Mouse (Mus musculus): ENCODE results near the gene Cst6.

Cst6 gene

DNA sequence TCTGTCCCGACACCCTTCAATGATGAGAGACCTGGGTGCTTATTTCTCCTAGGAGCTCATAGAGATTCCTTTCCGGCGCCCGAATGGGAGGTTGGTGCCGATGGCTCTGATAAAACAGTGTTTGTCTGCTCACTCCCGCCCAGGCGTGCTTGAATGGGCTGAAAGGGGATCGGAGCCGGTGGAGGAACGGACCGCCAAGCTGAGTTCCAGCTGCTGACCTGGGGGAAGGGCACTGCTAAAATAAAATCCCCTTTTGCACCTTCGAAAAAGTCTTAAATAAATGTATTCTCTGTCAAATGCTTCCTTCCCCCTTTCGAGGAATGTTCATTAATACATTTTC is 53.7 kb downstream of the Cst6 start:
- in situ Hi-C loops (cut with MboI; ENCODE audit: unreplicated experiment in 2 of 2): no loop called here

DNA sequence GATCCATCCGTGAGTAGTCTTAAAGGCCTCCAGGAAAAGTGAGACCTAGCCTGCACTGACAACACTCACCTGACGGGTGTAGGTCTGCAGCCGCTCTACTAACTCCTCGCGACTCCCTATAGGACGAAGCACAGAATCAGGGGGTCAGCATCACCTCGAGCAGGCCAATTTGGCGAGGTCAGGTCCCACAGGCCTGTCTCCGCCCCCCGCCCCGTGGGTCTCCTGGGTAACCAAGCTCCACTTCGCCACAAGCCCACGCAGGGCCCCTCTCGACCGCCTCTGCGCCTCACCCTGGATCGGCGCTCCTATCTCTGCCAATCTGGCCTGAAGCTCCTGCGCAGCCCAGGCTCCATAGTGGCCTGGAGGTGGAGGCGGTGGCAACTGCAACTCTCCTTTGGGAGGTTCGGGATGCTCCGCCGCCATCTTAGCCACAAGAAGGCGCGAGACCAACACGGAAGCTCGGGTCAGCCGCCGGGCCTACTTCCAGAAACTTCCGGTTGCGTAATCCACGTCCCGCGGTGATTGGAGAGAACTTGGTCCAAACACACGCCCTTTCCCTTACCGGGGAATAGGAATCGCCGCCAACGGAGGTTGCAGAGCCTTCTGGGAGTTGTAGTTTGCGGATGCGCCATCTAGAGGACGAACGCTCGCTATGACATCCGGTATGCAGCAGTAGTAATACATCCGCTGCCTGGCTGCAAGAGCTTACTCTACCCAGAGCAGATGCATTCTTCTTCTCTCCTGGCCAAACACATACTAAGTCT is 54.2 kb downstream of the Cst6 start, which contains the start of gene Sf3b2:
Gene Sf3b2 (minus strand): TSS at position 484 of the 764 bp plus-strand sequence.
- in situ Hi-C loops (cut with MboI; ENCODE audit: unreplicated experiment in 2 of 2): no loop called here
